Mouse (Mus musculus): ENCODE data around the gene Sp7.

The Sp7 gene

DNA sequence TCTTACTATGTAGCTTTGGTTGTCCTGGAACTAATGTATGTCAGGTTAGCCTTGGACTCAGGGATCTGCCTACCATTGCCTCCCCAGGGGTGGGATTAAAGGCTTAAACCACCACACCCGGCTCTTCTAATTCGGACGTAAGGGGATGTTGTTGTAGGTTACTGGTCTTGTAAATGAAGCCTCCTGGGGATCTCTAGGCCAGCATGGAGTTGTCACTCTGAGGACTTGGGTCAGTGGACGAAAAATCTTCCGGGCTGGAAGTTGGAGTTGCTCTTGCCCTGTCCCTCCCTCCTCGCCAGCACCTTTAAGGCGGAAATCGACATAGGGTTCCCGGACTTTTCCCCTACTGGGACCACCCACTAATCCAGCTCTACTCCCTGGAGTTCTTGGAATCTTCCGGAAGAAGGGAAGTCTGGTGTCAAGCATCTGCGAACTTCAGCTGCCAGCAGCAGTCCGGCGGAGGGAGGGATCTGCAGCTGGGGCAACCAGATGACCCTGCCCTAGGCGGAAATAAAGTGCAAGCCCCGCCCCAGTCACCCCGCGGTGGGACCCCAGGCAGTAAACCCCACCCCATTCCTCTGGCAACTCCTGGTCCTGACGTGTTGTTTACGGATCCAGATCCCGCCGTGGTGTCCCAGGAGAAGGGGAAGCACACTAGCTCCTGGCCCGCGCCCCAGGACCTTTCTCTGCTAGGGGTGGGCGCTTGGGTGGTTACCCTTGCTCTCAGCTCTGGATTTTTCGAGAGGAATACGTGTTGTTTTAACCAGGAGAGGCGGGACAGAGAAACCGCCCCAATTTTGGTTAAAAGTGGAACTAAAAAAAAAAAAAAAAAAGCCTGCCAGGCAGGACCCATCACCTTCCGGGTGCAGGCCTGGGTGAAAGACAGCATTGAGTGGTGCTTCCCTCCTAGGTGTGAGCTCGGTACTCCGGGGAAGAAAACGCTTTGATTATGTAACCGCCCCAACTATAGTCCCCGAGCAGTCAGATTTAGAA is 32.5 kb upstream of the Sp7 start:
- TF ChIP-seq GATA4 (IDR thresholded peaks at IDR 0.05; ENCODE audit: insufficient replicate concordance, low read length) = peak; percentile 40; the same call in 1 of the 2 replicates

GRCm38 (mm10) chr15:102398629-102399028 is 31.6 kb upstream of the Sp7 start:
- no peak for TF ChIP-seq GATA4 (IDR thresholded peaks at IDR 0.05; ENCODE audit: insufficient replicate concordance, low read length)

GRCm38 (mm10) chr15:102395061-102395460 is 28.1 kb upstream of the Sp7 start:
- peak; percentile 96 for TF ChIP-seq GATA4 (IDR thresholded peaks at IDR 0.05; ENCODE audit: insufficient replicate concordance, low read length)

DNA sequence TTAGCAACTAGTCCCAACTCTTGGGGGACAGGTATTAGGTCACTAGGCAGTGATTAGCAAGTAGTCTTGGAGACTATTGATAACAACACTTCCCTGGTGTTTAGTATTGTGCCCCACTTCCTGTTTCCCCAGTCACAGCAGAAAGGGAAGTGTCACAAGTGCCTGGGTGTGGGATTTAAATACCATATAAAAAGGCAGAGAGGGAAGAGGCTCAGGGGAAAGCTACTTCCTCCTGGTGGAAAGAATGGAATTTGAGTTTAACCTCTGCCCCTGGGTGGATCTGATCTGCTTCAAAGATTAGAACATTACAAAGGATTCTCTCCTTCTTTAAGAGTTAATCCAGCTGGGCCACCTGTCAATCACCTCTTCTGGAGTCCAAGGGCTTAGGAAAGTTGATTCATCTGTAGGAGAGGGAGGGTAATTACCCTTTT is 26.6 kb upstream of the Sp7 start:
- TF ChIP-seq GATA4 (IDR thresholded peaks at IDR 0.05; ENCODE audit: insufficient replicate concordance, low read length) = peak; percentile 15; the same call in 1 of the 2 replicates

DNA sequence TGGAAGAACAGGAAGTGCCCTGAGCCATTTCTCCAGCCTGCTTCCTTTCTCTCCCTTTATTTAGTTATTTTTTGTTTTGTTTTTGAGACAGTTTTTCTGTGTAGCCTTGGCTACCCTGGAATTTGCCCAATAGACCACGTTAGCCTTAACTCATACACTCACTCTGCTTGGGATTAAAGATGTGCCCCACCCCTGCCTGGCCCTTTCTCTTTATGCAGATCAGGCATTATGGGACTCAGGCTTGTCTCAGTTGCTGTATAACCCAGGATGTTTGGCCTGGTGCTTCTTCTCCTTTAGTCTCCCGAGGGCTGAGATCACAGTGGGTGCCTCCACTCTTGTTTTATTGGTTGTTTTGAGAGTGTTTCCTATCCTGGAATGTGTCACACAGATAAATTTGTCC is 25.5 kb upstream of the Sp7 start:
- TF ChIP-seq GATA4 (IDR thresholded peaks at IDR 0.05; ENCODE audit: insufficient replicate concordance, low read length) = no peak

DNA sequence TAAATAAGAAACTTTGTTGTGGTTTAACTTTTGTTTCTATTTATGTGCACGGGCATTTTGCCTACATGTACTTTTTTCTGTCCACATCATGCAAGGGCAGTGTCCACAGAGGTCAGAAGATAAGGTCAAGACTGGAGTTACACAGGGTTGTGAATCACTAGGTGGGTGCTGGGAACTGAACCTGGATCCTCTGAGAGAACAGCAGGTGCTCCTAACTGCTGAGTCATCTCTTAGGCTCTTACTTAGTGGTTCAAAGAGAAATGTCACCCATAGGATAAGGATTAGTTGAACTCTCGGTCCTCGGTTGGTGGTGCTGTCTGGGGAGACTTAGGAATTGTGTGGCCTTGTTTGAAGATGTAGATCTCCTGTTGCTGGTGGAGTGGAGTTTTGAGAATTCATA is 22.0 kb upstream of the Sp7 start:
- no peak for TF ChIP-seq GATA4 (IDR thresholded peaks at IDR 0.05; ENCODE audit: insufficient replicate concordance, low read length)

GRCm38 (mm10) chr15:102386640-102387039 is 19.7 kb upstream of the Sp7 start:
- no peak for TF ChIP-seq GATA4 (IDR thresholded peaks at IDR 0.05; ENCODE audit: insufficient replicate concordance, low read length)

DNA sequence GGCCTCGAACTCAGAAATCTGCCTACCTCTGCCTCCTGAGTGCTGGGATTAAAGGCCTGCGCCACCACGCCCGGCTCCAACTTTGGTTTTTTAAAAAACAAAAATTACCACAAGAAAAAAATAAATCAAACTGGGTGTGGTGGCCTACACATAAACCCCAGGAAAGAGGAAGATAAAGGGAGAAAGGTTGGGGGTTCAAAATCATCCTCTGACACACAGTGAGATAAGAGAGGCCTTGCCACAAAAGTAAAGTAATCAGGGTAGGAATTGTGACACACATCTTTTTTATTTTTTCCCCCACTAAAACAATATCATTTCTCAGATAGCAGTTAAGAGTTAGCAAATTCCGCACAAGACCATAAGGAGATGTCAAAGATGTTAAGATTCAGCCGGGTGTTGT is 16.7 kb upstream of the Sp7 start:
- TF ChIP-seq GATA4 (IDR thresholded peaks at IDR 0.05; ENCODE audit: insufficient replicate concordance, low read length) = no peak

DNA sequence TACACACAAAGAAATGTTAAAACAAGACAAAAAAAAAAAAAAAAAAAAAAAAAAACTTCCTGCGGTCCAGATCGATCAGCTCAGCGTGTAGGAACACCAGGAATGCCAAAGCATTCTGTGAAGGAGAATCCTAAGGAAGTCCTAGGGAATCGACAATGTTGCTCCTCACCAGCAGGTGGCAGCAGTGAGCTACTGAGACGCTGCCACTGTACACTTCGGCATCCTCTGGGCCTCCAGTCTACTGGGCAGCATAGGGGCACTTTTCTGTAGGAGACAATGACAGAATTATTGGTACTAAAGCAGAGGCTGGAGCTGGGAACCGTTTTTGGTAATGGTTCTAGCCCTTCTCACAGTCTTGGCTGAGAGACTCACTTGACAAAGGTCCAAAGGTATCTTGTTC is 14.6 kb upstream of the Sp7 start:
- no peak for TF ChIP-seq GATA4 (IDR thresholded peaks at IDR 0.05; ENCODE audit: insufficient replicate concordance, low read length)

DNA sequence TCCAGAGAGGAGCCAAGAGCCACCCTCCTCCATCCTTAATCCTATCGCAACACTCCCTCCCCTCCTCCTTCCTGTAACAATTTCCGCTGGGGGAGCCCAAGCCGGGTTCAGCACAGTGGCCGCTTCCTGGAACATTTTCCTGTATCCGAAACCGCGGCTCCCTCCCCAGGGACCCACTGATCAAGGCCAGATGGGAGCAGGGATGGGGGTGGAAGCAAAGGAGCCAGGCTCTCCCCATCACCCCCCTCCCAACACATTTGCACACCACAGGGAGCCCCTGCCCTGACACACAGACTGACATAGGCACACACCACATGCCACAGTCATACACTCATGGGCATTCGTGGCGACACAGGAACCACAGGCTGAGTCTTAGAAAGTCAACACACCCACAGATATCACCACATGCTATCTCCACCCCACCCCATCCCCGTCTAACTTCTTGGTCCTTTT is 10.9 kb upstream of the Sp7 start:
- TF ChIP-seq GATA4 (IDR thresholded peaks at IDR 0.05; ENCODE audit: insufficient replicate concordance, low read length) = peak; percentile 94

DNA sequence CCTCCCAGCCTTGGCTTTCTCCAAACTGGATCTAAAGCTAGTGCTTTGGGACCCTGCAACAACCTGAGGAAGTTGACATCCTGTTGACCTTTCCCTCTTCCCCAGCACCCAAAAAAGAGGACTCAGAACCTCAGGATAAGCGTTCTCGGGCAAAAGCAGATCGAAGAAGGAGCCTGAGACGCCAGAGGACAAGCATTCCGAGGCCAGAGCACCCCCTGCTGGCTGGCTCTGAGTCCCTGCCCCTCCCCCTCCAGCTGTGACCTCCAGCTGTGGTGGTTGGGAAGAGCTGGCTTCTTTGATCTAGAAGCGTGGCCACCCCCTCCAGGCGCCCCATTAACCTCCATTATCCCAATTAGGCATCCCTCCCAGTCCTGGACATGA is 10.2 kb upstream of the Sp7 start:
- TF ChIP-seq GATA4 (IDR thresholded peaks at IDR 0.05; ENCODE audit: insufficient replicate concordance, low read length) = no peak

DNA sequence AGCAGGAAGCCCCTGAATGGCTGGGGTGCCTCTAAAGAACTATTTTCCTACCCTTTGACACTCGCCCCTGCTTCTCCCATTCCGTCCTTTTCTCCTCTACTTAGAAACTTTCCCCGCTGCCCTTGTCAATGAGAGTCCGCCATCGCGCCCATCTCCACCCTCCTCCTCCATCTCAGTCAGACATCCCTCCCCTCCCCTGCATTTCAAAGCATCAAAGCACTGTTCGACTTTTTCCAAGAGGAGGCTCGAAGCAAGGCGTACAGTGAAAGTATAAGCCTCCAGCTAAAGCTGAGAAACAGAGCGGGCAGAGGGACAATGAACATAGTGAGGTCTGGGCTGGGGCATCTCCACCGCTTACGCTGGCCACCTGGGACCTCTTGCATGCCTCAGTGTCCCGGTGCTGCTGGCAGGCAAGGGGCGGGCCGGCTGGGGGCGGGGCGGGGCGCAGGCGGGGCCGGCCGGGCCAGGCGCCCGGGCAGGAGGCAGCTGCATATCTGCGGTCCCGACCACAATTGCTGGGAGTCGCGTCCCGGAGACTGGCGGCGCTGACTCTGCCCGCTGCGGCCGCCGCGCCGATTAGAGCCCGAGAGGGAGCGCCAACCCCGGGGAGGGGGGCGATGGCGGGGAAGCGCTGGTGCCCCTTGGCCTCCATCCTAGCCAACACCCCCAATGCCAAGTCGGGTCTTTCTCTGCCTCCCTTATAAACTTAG is 9.6 kb upstream of the Sp7 start:
- peak; percentile 54; the same call in 1 of the 2 replicates for TF ChIP-seq GATA4 (IDR thresholded peaks at IDR 0.05; ENCODE audit: insufficient replicate concordance, low read length)

GRCm38 (mm10) chr15:102370727-102371126 is 3.7 kb upstream of the Sp7 start:
- TF ChIP-seq GATA4 (IDR thresholded peaks at IDR 0.05; ENCODE audit: insufficient replicate concordance, low read length) = no peak

DNA sequence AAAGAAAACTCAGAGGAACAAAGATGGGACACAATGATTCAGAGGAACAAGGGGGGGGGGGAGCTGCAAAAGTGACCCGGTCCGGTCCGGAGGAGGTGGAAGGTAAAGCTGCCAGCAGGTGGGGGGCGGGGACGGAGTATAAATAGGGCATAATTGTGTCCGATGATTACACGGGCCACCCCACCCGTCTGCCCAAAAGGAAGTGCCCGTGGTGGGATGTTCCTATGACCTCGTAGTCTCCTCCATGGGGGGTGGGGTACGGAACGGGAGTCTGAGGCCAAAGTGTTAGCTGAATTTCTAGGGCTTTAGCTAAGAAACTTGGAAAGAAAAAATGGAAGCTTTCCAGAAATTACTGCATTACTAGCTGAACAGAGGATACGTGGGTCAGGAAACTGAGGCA is 3.0 kb upstream of the Sp7 start:
- no peak for TF ChIP-seq GATA4 (IDR thresholded peaks at IDR 0.05; ENCODE audit: insufficient replicate concordance, low read length)

DNA sequence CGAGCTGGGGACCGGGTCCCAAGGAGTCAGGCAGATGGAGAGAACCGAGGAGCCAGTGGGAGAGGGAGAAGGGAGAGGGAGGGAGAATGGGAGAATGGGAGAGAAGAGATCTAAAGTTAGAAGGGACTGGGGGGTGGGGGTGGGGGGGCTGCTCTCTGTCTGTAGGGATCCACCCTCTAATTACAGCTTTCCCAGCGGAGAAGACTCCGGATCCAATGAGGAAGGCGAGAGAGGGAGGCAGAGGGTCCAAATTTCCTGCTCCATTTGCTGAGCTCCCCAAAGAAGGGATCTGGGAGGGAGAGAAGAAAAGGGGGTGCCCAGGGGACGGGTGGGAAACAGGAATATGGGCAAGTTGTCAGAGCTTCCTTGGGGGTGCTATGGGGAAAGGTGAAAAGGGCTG is 744 bp downstream of the Sp7 start:
- TF ChIP-seq GATA4 (IDR thresholded peaks at IDR 0.05; ENCODE audit: insufficient replicate concordance, low read length) = no peak

DNA sequence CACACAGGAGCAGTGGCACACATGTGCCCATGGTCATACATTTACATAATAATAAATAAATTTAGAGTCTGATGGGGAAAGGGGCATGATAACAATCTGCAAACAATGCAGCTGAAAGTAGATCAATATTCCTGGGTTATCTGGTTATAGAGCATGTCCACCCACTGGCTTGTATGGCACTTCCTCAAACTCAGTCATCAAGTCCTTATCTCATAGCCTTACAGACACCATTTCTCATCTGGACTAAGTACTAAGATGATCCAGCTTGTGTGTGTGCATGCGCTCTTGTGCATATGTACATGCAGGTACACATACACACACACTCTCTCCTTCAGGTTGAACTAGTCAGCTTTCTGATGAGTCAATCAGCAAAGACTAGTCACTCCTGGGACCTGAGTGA is 2.3 kb downstream of the Sp7 start:
- no peak for TF ChIP-seq GATA4 (IDR thresholded peaks at IDR 0.05; ENCODE audit: insufficient replicate concordance, low read length)

Data from liver, adult (tissue).